Mouse (Mus musculus) thymus, postnatal 36 days (tissue): ENCODE results near the gene Tecpr2.
A peak's percentile ranks its signal among the peaks of the same experiment; 100 is the strongest.

Experiments
- DNase-seq, 2 experiments: peaks; one replicate each; pipeline ENCODE4 v3.0.0; 2022; ENCODE audit warnings: mixed read lengths in 2 of 2

The Tecpr2 gene

DNA sequence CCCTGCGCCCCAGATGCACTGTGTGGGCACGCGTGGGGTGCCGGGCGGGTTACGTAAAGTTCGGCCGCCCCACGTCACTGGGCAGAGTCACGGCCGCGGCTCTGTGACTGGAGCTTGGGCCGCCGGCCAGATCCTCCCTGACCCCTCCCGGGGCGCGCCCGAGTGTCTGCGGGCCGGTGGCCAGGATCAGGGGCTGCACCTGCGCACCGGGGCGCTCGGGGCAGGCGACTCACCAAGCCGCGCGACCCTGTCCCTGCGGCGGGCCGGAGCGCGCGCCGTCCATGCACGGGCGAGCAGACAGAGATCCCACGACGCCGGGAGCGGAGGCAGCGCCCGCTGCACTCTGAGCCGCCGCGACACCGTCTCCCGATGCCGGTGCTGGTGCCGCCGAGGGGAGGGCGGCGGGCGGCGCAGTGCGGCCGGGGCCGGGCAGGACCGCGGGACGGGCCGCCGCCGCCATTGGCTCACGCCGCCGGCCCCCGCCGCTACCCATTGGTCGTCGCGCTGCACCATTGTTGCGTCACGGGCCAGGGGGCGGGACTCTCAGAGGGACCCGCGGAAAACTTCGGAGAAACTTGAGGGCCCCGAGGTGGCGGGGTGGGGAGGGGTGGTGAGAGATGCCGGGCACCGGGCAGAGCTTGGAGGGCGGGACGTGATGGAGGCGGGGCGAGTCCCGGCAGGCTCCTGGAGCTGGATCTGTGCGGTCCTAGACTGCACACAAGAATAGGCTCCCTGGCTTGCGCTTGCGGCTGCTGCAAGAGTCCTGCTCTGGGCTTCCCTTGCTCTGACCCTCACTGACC lies 89.7 kb downstream of the Tecpr2 start, which contains the start of gene Ankrd9:
TSS of gene Ankrd9 (minus strand) at position 434 of the 800 bp plus-strand sequence.
- DNase-seq: peak; percentile 98 to 99

DNA sequence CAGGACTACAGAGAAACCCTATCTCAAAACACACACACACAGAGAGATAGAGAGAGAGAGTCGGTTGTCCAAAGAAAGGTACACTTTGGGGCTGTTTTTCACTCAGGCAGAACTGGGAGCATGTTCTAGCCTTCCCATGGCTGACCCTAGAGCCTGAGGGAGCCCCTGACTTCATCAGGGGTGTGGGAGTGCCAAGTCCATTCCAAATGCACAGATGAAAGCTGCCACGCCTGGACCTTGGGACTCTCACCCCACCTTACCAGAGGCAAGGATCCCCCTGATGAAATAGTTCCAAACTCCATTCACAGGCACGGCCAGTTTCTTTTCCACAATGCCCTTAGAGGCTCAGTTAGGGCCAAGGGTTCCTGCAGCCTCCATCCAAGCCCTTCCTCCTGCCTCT lies 90.7 kb downstream of the Tecpr2 start:
- no peak for DNase-seq

DNA sequence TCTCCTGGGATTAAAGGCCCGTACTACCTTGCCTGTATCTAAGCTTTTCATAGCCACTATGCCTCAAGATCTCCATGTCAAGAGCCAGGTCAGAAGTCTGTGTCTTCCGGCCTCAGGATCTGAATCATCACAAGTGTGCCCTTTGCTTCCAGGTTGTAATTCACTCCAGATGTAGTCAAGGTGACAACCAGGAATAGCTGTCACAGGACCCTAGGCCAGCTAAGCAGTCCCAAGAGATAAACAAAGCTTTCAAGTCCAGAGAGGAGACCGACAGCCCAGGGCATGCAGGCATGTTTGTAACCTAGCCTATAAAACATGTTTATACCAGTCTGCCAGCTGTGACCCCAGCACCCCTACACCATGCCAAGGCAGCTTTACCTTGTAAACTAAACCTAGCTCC lies 92.7 kb downstream of the Tecpr2 start:
- DNase-seq: no peak

DNA sequence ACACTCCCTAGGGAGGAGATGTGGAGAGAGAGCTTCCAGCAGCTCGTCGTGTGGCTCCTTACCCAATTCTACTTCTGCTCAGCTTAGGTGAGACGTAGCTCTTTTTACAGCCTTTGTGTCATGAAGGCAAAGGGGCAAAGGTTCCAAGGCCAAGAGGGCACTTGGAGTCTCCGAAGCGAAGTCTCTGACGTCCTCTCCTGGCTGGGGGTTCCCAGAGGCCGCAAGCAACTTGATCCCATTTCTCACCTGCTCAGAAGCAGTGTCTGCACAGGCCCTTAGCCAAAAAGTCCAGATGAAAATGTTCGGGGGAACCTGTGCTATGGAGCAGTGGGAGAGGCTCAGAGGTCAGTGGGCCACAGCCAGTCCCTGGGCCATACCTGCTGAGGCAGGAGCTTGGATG lies 94.0 kb downstream of the Tecpr2 start:
- DNase-seq: no peak

DNA sequence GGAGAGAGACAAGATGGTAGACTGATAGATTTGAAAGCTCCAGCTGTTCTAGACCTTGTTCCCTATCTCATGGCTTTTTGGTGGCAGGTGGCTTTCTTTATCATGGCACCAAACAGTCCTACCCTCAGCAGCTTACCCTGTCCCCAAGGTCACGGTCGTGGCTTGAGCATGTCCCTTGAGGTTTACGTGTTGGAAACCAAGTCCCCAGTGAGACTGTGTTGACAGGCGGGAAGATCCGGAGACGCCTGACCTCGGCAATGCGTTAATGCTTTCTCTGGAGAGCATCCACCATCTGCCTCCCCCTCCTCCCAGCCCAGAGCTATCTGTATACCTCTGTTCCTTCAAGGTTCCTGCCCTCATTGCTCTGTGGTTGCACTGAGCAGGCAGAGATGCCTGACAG lies 94.7 kb downstream of the Tecpr2 start:
- no peak for DNase-seq

DNA sequence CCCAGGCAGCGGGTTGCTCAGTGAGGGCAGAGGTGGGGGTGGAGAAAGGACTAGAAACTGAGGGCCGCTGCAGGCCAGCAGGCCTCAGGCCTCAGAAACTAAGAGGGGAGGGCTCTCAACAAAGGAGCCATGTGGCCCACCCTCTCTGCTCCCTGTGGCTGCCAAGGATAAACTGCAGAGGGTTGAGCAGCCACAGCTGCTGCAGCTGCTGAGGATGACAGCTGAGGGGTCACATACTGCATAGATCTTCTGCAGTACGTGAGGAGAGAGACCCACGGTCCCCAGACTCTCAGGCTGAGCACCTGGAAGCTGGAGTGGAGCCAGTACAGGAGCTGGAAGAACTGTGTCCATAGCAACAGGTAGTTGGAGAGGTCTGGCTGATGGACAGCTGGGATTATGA lies 95.5 kb downstream of the Tecpr2 start:
- DNase-seq: no peak

DNA sequence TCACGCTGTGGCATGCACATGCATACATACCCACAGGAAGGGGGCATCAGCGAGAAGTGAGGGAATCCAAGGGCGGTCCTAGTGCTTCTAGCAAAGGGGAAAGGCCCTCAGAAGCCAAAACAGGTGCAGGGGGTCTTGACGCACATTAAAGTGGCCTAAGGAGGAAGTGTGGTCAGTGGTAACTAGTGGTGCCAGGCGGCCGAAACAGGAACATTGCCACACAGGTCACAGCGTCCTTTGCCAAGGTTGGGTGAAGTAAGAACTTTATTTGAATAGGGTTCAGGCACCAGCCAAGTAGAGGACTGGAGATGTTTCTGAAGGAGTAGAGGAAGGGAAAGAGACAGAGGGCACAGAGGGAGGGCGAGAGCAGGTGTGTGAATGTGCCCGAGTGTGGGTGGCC lies 96.1 kb downstream of the Tecpr2 start:
- DNase-seq: no peak

DNA sequence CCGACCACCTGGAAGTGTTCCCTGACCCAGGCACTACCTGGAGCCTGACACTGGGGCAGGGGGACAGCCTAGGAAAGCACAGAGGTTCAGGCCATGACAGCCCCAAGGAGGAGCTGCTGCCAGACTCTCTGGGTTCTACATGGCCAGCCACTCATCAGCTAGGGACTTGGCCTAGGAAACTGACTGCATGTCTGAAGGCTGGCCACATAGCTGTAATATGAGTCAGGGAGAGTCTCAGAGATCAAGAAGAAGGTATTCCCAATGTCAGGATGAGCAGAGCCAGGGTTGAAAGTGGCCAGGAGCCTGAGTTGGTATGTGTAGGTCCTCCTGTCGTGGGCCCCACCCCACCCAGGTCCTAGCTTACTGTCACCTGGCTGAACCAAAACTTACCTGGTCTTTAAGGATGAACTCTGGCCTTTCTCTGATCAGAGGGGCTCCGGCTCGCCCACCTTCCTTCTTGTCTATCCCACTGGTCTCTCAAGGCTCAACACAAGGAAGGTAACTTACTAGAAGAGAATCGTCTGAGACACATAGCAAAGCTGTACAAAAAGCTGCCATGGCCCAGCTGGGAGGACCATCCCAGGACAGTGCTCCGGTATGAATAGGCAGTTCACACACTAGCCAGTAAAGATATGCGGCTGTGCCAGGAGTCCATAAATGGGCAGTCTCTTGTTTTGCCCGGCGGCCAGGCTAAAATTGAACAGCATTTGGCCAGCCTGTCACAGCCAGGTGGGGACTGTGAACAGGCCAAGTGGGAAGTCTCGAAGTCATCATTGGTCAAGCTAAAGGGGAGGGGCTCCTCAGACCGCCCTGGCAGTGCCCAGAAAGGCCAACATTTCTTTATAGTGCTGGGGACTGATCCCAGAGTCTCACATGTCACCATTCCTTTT lies 97.7 kb downstream of the Tecpr2 start:
- no peak for DNase-seq

DNA sequence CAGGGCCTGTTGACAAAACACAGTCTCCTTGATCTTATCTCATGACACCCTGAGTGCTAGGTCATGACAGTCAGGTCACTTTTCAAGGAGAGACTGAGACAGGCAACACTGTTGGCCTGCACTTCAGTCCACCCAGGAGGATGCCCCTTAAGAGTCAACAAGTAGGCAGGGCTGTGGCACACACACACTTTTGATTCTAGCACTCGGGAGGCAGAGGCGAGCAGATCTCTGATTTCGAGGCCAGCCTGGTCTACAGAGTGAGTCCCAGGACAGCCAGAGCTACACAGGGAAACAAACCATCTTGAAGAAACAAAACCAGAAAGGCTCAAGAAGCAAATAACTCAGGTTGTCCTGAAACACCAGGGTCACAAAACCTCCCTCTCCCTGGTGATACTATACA lies 100.3 kb downstream of the Tecpr2 start:
- DNase-seq: no peak

DNA sequence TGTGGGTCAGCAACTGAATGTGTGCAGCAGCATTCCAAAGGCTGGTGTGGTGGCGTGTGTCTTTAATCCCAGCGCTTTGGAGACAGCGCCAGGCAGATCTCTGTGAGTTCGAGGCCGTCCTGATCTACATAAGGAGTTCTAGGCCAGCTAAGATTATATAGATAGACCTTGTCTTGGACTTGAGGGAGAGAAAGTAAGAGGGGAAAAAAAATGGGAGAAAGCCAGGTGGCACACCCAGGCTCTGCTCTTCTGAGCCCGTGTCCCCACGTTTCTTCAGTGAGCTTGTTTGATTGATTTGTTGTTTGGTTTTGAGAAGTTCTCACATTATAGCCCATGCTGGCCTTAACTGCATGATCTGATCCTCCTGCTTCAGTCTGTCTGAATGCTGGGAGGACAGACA lies 101.4 kb downstream of the Tecpr2 start:
- no peak for DNase-seq

DNA sequence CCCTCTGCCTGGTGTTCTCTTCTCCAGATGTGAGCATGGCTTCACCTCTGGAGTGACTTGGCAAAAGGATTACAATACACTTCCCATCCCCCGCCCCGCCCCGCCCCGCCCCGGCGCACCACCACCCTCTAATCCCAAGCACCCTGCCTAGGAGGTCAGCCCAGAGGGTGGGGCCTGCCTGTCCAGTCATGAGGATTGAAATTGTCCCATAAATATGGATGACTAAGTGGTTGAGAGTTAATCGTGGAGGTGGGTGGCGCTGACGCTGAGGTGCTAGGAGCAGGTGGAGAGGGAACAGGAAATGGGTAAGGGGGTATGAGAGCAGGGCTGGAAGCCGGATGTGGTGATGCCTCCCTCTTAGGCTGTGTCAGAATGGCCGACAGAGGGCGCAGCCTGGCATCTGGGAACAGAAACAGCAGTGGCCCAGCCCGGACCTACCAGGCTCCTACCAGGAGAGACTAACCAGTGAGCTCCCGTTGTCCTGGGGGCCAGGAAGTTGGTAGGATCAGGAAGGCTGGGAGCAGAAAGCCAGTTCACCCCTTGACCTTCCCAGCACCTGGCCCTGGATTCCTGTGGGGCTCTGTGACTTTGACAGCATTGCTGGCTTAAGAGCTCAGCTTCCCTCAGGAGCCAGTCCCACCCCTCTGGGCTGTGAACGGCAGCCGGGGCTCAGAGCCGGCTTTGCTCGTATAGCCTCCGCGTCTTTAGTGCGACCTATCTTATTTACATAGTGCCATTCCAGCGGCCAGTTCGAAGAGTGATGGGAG lies 102.5 kb downstream of the Tecpr2 start:
- peak; percentile 87 to 91 for DNase-seq

DNA sequence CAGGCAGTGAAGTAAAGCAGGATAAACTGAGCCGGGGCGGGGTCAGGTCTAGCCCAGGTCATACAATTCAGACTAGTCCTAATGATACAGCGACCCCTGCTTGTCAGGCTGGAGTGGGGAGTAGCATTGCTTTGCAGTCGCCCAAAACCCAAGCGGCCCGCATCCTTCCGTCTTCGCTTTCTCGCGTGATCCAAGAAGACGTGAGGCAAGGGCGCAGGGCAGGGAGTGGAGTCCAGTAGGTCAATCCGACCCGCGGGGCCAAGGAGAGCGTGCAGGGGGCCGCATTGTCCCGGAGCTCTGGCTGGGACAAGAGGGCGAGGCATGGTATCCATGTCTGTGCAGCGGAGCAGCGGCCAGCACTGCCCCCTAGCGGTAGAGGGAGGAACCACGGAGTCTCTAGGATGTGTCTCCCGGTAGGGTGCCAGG lies 103.1 kb downstream of the Tecpr2 start:
- DNase-seq: peak; percentile 89 to 93

DNA sequence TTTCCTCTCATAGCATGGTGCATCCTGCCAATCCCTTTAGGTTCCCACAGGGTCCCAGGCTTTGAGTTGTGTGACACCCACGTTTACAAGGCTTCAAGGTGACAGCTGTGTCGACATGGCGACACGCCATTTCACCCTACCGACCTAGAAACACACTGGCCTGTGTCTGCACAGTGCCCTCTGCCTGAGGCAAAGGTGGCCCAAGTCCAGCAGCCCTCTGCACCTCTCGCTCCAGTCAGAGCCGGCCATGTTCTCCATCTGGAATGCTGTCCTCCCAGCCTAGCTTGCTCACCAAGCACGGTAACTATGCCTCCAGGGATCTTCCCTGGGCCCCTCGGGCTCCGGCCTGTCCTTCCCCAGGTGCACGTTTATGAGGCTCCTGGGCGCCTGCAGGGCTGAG lies 103.7 kb downstream of the Tecpr2 start:
- DNase-seq: peak in 1 of 2 experiments; percentile 30

DNA sequence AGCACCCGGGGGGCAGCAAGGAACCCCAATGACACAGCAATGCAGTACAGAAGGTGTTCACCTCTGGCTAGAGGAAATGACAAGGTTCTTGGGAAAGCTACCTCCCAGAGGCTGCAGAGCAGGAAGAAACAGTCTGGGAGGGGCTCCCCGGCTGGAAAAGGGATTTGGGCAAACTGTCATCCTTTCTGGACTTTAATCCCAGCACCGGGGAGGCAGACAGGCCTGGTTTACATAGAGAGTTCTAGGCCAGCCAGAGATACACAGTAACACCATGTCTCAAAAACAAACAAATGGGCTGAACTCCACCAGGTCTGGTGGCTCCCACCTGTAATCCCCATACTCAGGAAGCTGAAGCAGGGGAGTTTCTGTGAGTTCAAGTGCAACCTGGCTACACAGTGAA lies 104.2 kb downstream of the Tecpr2 start:
- DNase-seq: no peak

DNA sequence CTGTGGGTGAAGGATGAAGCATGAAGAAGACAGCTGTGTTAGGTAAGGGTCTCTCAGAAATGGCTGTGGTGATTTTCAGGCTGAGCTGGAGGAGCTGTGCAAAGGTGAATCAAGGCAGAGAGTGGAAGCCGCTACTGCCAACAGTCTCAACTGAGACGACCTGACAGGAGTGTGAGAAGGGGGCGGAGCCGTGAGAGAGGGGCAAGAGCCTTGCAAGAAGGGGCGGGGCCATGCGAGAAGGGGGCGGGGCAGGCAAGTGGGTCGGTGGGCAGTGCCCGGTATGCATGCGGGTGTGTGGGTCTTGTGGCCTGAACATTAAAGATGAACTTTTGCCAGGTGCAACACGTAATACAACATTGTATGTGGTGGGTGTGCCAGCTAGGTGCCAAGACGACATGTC lies 105.6 kb downstream of the Tecpr2 start:
- DNase-seq: peak in 1 of 2 experiments; percentile 24

DNA sequence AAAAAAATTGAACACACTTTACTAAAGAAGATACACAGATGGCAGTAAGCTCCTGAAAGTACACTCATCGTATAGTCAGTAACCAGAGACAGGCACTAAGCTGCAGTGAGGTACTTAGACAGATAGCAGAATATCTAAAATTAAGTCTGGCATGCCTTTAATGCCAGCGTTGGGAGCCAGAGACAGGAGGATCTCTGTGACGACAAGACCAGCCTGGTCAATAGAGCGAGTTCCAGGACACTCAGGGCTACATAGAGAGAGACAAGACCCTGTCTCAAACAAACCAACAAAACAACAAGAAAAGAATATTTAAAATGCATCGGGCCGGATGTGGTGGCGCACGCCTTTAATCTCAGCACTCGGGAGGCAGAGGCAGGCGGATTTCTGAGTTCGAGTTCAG lies 109.0 kb downstream of the Tecpr2 start:
- no peak for DNase-seq

DNA sequence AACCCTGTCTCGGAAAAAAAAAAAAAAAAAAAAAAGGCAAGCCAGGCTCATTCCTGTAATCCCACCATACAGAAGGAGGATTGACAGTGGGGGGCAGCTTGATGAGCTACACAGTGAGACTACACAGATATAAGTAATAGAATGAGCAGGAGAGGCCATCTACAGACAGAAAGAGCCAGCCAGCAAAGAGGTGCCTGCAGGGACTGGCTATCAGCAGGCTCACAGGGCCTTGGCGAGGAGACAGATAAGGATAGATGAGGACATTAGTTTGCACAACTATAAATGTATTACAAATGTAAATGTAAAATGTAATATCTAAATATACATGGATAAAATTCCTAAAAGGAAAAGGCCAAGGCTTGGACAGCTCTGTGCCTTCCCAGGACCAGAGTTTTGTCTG lies 110.8 kb downstream of the Tecpr2 start:
- DNase-seq: no peak

DNA sequence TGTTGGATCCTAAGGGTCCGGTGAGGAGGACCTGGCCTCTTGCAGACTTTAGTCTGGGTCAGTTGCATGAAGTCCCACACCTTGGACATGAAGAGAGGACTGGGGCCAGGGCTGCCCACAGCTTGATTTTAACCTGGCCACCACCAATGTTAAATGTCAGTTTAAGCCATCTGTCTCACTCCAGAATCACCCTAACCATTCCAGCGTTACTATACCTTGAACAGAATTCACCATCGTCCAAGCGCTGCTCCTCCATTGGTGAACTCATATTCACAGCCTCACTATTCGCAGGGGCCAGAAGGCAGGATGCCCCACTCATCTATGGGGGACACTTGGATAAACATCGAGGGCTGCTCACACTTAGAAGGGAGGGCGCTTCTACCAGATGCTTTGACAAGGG lies 111.9 kb downstream of the Tecpr2 start:
- DNase-seq: no peak

DNA sequence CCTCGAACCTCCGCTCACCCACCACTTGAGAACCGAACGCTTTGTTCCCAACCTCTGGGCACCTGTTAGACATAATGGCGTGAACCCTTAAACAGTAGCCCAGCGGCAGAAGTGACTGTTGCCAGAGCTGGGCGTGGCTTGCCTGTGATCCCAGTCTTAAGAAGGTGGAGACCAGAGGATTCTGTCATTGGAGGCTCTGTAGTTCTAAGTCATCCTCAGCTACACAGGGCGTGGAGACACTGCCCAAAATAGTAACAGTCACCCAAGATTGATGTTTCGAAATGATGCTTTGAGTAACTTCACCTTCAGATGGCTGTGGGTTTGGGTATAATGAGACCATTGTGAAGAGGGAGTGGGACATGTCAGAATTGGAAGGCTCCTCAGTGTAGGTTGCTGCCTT lies 115.1 kb downstream of the Tecpr2 start:
- no peak for DNase-seq

DNA sequence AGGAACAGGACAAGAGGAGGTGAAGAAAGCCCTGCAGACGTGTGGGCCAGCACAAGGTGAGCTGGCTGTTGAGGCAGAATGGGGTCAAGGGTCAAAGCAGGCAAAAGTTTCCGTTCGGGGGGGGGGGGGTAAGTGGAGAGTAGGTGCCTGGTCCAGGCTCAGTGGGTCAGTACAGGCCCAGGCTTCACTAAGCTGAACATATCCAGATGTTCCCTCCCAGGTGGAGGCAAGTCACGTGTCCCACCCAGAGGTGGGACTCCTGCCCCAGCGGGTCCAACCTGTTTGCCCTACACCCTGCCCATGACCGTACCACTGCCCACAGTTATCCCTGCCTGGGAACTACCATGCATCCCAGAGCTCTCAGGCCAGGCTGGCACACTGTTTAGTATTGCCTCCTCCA lies 116.7 kb downstream of the Tecpr2 start:
- no peak for DNase-seq

DNA sequence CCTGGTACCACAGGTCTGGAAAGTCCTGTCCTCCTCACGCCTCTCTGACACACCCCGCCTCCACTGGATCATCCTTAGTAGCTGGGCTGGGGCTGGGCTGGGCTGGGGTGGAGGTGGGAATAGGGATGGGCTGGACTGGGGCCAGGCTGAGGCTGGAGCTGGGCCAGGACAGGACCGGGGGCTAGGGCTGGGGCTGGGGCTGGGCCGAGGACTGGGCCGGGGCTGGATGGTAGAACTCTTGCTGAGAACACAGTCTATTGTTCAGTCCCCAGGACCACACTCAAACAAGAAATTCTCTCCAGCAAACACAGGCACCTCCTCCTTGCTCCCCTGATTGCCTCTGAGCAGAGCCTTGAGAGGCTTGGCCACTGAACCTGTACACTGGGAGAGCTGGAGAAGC lies 117.3 kb downstream of the Tecpr2 start:
- no peak for DNase-seq

DNA sequence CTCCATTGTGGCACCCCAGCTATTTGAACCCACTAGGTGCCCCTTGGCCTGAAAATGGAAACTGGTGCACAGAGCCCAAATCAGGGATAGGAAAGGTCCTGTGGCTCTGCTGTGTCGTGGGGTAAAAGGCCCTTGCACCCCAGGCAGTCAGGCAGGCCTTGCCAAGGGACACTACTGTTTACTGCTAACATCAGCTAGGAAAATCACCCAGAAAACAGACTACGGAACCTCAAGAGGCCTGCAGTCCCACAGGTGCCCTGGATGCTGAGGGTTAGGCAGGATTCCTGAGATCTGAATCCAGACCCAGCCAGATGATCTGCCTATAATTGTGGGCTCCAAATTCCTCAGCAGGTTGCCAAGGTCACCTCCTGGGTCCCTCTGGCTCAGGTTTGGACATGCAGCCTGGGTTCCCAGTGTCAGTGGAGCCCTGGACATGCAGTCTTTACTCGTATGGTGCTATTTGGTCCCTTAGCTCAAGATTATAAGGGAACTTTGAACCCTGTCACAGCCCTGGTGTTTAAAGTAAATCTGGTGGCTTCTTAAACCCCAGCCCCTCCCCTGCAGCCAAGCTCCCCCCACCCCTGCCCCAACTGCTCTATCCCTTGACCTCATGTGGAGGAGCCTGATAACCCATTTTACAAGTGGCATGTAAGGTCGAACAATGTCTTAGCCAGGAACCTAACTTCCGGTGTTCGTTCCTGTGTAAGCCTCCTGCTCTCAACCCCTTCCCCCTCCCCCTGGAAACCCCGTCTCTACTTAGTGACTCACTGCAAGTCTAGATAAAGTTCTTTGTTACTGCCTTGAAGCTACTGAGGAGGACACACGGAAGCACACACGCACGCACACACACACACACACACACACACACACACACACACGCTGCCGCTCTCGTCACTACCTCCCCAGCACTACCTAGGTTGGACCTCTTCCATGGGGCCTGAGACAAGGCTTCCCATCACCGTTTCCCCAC lies 118.4 kb downstream of the Tecpr2 start:
- DNase-seq: peak; percentile 61 to 72
